Mouse (Mus musculus): ENCODE measurements at regions not wholly inside any gene's neighbourhood (a gene's known extent, or its start where the extent isn't known, plus 50 kb on each side); places are given as distances from the start of the nearest gene placed in this dataset.

DNA sequence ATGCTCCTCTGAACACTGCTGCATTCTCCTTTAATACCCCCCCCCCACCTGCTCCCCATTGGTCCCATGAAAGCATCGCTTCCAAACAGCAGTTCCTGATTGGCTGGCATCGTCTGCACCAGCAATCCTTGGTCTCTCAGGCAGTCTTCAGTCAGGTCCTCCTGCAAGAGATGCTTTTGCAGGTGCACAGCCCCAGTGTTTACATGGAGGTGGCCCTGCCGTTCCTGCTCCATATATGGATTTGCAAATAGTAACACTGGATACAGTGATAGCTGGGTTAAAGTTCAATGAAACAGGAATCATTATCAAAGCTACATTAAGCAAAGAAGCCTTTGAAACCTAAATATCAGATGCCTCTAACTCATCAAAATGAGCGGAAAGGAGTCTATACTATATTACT is 170.1 kb upstream of the Fat1 start:
- no peak for DNase-seq (ENCODE audit: low read depth, low spot score)

DNA sequence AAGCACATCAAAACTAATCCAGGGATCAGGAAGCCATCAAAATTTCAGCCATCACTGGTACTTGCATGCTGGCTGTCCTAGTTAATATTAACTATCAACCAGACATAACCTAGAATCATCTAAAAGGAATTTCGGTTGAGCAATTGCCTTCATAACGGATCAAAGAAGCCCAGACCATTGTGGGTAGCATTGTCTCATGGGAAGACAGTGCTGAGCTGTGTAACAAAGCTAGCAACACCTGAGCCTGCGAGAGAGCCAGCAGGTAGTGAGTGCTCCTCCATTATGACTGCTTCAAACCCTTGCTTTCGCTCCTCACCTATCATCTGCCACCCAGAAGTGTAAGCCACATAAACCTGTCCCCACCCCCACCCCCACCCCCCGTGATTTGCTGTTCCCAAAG is 169.6 kb upstream of the Fat1 start:
- no peak for DNase-seq (ENCODE audit: low read depth, low spot score)

DNA sequence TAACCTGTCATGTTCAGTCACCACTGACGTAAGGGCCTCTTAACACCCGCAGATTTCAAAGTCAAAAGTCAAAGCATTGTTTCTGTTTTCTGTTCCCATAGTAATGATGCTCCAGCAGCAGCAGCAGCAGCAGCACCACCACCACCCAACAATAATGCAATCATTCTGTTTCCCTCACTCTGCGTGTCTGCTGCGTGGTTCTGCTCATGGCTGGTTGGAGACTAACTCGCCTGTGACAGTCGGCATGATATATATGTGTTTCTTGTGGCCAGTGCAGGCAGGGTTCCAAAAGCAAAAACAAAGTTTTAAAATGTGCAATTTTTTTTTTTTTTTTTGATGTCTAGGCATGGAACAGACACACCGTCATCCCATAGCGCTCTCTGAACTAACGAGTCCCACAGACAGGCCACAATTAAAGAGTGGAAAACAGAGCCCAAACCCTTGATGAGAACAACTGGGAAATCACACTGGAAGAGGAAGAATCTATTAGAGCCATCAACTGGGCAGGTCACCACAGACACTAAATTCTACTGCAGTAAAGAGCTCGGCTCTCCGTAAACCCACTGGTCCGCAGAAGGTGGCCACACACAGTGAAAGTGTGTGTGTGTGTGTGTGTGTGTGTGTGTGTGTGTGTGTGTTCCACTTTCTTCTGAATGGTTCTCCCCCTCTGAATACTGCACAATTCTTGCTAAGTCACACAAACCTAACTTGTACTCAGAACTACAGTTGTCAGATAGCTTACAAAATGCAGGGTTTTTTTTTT is 169.0 kb upstream of the Fat1 start:
- no peak for DNase-seq (ENCODE audit: low read depth, low spot score)

DNA sequence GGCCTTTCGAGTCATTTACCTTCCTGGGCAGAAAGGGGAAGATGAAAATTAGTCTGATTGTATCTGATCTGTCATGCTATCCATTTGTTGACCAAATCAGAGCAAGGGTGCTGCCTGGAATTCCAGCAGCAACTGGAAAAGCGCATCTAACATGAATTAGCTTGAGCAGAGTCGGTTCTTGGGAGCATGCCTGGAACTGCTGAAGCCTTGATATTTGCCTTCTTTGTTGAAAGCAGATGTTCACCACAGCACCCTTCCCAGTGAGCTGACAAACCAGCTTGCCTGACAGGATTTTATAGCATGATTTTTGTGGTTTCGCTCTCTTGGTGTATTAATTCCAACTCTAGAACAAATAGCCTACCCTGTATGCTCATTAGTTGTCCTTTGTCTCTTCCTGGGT is 168.0 kb upstream of the Fat1 start:
- DNase-seq (ENCODE audit: low read depth, low spot score) = peak; percentile 5

DNA sequence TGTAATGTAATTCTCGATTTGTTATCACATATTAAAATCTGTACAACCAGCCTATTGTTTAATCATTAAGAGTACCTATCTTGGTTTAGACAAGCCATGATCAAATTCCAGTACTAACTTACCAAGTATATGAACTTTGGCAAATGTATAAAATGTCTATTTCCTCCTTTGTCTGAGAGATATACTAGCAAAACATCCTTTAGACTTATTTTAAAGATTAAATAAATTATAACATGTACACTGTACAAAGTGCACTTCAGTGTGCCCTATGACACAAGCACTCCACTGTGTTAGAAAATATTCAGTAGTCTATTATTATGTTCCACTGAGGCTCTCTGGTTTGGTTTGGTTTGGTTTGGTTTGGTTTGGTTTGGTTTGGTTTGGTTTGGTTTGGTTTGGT is 156.0 kb upstream of the Fat1 start:
- no peak for DNase-seq (ENCODE audit: low read depth, low spot score)

DNA sequence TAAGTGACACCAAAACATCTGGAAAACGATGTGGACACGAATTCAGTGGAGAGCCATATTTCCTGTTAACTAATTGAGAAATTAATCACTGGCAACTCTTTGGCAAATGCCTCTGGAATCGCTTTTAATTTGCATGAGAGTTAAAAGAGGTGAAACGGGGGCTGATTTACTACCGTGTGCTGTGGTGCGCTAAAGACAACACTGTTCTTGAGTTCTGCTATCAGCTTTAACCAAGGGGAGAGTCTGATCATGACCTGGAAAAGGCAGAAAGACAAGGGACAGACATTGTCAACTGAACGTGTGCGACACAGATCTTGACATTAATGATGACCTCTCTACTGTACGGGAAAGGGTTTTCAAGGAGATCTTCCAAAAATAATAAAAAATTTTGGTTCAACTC is 152.8 kb upstream of the Fat1 start:
- DNase-seq (ENCODE audit: low read depth, low spot score) = no peak

DNA sequence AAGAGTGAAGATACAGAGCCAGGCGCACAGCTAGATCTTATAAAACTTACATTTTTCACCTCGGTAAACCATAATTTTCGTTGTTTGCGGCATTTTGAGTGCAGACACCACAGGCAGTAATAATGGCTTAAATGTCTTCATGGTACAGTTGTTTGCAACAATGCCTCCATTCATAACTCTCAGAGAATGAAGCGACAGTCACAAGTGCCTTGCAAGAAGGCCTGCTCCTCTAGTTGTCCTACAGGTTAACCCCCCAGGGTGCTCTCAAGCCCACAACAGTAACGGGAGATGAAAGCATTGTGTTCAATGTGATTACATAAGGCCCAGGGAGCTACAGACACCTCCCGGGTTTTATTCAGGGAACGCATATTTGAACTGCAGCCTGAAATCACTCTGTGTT is 150.1 kb upstream of the Fat1 start:
- no peak for DNase-seq (ENCODE audit: low read depth, low spot score)

DNA sequence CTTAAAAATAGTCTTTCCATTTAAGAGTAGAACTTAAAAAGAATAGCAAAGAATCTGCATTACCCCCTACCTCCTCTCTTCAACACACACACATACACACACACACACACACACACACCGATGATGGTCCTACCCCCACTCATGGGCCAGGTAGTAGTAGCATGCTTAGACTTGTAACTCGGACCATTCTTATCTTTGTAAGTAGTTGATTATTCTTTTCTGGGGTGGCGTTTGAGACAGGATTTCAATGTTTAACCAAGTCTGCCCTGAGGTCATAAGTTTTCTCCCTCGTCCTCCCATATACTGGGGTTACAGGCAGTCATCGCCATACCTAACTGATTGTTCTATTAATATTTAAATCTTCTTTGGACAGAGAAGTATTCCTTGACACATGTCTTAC is 148.5 kb upstream of the Fat1 start:
- DNase-seq (ENCODE audit: low read depth, low spot score) = no peak

DNA sequence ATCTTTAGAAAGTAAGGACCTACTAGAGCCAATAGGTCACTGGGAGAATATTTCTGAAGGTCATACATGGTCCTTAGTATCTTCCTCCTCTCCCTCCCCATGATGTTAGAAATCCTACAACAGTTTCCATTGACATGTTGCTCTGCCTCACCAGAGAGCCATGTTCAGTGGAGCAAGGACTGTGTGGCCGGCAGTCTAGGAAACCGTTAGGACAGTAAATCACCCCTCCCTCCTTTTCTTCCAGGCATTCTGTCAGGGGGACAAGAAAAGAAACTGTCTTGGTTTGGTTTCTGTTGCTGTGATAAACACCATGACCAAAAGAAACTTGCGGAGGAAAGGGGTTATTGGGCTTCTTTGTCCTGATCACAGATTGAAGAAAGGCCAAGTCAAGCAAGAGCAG is 147.0 kb upstream of the Fat1 start:
- no peak for DNase-seq (ENCODE audit: low read depth, low spot score)

DNA sequence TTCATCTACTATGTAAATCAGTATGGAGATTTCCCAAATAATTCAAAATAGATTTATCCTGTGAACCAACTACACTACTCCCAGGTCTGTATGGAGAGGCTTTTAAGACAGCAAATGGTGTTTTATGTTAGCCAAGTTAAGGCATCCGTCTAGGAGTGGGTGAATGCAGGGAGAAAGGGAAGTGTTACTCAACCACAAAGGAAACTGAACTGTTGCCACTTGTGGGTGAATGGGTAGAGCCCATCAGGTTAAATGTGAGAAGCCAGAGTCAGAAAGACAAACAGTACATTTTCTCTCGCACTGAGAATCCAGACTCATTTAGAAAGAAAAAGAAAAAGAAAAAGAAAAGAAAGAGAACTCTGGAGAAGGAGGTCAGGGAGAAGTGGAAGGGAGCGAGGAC is 135.7 kb upstream of the Fat1 start:
- no peak for DNase-seq (ENCODE audit: low read depth, low spot score)

DNA sequence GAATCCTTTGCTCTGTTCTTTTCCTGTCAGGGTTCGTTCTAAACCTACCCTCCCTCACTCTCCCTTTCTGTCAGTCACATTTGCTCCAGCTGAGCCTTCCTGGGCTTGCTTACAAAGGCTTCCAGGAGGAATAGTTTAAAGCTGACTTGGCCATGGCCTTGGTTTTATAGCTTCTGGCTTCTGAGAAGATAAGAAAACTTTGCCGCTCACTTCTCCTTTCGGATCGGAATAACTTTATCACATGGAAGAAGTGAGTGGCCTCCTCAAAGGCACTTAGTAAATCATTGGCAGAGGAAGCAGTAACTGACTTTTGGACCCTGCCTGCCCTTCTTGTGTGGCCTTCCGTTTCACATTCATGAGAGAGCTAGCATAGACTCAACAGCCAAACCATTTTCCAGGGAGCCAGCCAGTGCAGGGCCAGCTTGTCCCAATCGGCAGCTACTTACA is 134.4 kb upstream of the Fat1 start:
- DNase-seq (ENCODE audit: low read depth, low spot score) = no peak

DNA sequence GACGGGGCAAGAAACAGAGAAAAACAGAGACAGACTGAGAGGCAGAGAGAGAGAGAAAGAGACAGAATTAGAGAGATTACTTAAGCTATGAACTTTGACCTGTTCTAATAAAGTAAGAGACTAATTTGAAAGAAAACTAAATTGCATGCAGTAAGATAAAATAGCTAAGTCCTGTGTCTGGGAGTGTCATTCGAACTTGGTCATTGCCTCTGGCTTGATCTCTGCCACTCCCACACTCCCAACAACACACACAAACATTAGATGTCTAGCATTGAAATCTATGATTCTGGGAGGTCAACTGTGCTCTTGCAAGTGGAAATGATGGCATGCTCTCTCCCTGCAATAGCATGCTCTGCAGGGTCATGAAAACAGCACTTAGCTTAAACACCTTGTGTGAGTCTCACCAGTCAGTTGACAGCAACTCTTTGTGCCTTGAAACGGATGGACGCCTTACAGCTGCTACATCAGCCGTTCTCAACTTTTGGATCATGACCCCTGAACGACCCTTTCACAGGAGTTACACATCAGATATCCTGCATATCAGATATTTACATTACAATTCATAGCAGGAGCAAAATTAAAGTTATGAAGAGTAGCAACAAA is 133.5 kb upstream of the Fat1 start:
- no peak for DNase-seq (ENCODE audit: low read depth, low spot score)

DNA sequence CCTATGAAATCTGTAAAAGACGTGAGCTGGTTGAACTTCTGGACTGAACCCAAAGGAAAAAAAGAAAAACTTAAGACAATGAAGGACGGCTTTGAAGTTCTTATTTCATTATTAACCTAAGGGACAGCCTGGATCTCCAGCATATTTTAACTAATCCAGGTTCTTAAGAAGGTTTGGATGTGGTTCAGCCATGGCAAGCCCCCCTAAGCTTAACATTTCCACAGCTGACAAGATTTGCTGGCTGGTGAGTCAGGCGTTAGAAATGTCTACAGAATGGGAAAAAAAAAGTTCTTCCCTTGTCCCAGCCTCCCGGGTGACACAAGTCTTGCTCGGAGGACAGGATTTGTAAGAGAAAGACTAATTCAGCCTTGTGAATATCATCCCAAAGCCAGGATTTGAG is 132.9 kb upstream of the Fat1 start:
- DNase-seq (ENCODE audit: low read depth, low spot score) = peak; percentile 28

DNA sequence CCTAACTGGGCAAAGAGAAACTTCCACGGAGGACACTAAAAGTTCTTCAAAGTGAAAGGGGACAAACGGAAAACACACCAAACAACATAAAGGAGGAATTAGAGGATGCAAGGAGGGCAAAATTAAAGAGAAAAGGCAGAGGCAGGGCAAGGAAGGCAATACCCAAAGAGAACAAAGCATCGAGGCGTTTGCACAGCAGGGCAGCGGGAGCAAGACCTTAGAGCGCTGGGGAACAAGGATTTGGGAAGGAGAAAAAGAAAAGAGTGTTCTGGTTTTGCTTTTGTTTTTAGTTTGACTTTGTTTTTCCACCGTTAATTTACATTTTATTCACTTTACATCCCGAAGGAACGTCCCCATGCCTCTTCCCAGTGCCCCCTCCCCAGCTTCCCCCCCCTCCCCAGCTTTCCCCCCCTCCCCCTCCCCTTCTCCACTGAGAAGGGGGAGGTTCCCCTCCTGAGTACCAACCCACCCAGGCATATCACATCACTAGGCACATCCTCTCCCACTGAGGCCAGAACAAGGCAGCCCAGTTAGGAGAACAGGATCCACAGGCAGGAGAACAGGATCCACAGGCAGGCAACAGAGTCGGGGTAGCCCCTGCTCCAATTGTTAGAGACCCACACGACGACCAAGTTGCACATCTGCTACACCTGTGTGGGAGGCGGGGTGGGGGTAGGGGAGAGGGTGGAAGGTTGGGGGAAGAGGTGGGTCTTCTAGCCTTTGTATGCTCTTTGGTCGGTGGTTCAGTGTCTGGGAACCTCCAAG is 130.7 kb upstream of the Fat1 start:
- no peak for DNase-seq (ENCODE audit: low read depth, low spot score)

DNA sequence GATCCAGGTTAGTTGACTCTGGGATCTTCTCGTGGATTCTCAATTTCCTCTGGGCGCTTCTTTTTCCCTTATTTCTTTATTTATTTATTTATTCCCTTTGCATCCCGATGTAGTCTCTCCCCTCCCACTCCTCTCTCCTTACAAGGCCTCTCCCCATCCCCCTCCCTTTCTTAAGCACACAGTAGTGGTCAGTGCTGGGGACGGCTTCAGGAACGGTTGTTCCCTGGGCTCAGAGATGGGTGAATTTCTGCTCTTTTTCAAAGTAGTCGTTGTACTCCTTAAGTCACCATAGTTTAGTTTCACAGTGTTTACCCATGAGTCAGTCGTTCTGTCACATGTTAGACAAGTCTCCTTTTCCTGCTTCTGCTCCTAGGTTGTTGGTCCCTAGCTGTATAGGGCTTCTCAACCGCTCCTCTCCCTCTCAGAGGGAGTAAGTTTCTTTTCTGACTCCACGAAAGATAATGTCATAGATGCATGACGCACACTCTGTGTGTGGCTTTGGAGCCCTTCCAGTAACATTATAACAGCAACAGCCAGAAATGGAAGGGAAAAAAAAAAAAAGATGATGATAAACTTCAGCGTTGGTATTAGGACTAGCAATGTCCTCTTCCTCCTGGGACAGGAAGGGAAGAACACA is 129.9 kb upstream of the Fat1 start:
- peak; percentile 74 for DNase-seq (ENCODE audit: low read depth, low spot score)

DNA sequence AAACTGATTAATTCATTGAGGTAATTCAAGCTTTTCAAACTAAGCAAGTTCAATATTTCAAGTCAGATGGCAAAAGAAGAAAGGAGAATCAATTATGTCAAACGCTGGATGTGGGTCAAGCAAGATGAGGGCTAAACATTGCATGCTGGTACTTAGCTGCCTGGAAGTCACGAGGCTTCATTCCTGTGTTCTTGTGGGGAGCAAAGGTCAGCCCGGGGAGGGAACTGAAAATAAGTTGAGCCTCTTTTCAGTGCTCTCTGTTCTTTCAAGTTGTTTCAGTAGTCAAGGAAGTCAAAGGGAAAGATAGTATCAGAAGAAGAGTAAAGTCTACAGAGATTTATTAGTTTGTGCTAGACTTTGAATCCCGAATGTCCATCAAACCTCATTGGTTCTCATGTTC is 122.9 kb upstream of the Fat1 start:
- no peak for DNase-seq (ENCODE audit: low read depth, low spot score)

DNA sequence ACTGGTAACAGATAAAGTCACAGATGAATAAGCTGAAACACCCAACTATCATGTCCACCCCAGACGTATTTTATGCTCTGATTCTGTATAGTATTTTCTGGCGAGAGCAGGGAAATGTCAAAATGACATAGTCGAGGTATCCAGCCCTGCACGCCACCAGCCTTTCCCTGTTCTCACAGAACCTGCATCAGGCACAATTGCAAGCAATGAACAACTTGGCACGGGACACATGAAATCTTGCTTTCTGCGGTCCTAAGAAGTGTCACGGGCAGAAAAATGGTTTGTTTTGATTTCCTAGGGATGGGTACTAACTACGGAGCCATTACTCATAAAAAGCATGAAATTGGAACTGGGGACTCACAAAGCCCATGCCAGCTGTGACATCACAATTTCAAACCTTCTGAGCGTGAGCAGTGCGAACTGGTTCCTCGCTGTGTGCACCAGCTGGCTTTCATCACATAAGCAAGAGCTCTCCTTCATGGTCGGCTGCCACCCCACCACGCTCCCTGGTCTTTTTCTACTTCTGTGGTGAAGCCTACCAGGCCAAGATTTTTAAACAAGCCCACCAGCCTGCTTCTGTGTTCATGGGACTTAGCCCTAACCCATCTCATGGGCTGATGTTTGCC is 117.6 kb upstream of the Fat1 start:
- DNase-seq (ENCODE audit: low read depth, low spot score) = no peak

DNA sequence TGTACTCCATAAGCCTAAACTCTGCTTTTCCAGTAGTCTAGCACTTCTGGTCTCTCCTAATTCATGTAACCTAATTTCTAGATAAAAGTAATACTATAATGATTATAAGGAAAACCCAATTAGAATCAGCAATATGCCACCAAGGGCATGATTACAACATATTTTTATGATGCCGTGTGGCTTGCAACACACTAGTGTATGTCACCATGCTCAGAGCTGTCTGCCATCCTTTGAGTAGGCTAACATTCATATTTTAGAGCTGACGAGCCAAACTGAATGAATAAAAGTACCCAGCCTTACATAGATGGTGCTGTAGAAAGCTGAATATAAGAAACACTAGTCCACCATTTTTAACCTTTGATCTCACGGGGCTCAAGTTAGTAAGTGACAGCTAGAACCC is 116.0 kb upstream of the Fat1 start:
- DNase-seq (ENCODE audit: low read depth, low spot score) = no peak

DNA sequence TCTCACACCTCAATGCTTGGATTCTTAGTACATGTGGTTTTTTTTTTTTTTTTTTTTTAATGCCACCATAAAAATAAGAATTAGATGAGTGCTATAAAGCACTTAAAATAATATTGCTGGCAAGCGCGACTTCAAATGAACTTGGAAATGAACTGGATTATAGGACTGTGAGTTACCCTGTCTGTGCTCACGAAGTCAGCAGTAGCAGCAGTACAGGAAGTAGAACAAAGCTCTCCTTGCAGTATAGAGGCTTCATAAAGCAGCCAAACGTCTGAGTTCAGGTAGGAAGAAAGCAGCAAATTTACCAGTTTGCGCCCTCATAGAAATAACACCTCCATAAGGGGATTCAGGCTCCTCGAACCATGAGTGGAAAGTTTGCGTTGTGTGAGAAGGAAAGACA is 115.6 kb upstream of the Fat1 start:
- DNase-seq (ENCODE audit: low read depth, low spot score) = no peak

DNA sequence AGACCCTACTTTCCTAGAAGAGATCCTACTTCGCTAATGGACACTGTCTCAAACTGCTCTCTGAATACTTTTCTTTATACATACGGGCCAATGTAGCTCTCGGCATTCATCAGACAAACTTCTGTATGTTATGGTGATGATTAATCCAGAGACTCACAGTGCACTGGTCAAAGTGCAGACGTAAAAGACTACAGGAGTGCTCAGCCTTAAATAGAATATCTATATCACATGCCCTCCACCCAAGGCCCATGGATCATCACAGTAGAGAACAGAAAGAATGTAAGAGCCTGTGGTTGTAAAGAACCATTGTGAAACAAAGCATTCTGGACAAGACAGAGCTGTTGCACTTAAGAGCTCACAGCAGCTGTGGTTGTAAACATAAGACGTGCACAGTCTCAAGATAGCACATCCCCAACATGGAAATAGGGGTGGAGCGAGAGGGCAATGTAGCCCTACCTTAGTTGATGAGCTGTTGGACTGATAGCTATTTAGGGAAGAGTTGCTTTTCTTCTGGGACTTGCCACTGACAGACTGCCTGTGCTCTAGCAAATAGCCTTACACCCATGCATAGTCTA is 110.0 kb upstream of the Fat1 start:
- no peak for DNase-seq (ENCODE audit: low read depth, low spot score)

DNA sequence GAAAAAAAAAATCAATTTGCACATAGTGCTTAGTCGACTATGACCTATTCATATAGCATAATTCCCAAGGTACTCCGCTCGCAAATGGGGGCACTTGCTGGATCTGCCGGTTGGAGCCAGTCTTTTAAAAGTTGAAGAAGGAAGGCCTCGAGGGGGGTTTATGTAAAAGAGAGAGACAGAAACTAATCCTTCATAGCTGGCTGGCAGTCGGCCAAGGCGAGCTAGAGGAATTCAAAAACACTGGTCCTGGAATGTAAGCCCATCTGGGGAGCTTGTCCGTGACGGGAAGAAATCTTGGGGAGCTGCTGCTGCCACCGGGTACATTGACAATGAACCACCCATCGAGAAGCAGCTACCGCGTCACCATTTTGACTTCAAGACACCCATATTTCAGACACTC is 108.3 kb upstream of the Fat1 start:
- peak; percentile 25 for DNase-seq (ENCODE audit: low read depth, low spot score)

DNA sequence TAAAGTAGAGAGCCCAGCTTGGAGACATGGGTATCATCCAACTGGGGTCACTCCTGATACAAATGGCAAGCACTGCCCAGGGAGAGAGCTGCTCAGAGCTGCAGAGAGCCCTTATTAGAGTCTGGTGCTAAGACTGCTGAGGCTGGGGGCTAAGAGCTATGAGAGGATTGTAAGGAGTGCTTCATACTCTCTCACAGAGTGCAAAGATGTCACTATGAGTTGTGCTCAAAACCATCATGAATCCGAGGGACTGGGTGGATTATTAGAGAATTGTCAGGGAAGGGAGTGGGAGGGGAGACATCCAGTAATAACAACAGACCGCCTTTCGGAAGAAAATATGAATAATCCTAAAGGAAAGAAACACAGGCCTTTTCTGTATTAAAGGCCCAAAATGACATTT is 107.2 kb upstream of the Fat1 start:
- no peak for DNase-seq (ENCODE audit: low read depth, low spot score)
